Mouse (Mus musculus) hindbrain, postnatal 0 days (tissue): ENCODE data around the gene Slc18b1. TPM values are rescaled to one million over a fixed set of nuclear protein-coding genes. Genes with fewer than 3 reads are reported as not detected.

Source experiments
- ATAC-seq: fragments of 200-750 bp; cut with Nextera tagmentation; 2 replicates; pipeline ENCODE4 v1.8.0; 2017; ENCODE audit warnings: mild to moderate bottlenecking, moderate TSS enrichment, moderate library complexity
- DNase-seq: peaks from one replicate; pipeline ENCODE4 v3.0.0-alpha.2; 2015; ENCODE audit warnings: low spot score
- H3K27ac ChIP-seq: fragments of 300-500 bp; sonication (generic); 2 replicates; pipeline ENCODE4 v1.5.1; 2014; ENCODE audit warnings: mild to moderate bottlenecking
- H3K27me3 ChIP-seq: fragments of 300-500 bp; sonication (generic); 2 replicates; pipeline ENCODE4 v1.6.1; 2014; ENCODE audit warnings: low read length, mixed read lengths; ENCODE audit not compliant: insufficient read depth
- H3K36me3 ChIP-seq: fragments of 300-500 bp; sonication (generic); 2 replicates; pipeline ENCODE4 v1.6.1; 2014; ENCODE audit warnings: low read length, mixed read lengths; ENCODE audit not compliant: insufficient read depth
- H3K4me1 ChIP-seq: fragments of 300-500 bp; sonication (generic); 2 replicates; pipeline ENCODE4 v1.6.1; 2014; ENCODE audit warnings: antibody characterized with exemption, low read length, mixed read lengths; ENCODE audit not compliant: insufficient read depth
- H3K4me2 ChIP-seq: fragments of 300-500 bp; sonication (generic); 2 replicates; pipeline ENCODE4 v1.6.1; 2014; ENCODE audit warnings: low read depth, mild to moderate bottlenecking, low read length, moderate library complexity, mixed read lengths
- H3K4me3 ChIP-seq: fragments of 300-500 bp; sonication (generic); 2 replicates; pipeline ENCODE4 v1.5.1; 2014; ENCODE audit warnings: low read length
- H3K9ac ChIP-seq: fragments of 300-500 bp; sonication (generic); replicated peaks from 2 replicates; pipeline ENCODE4 v1.6.1; 2014; ENCODE audit warnings: mild to moderate bottlenecking, low read length, moderate library complexity, mixed read lengths
- H3K9me3 ChIP-seq: fragments of 300-500 bp; sonication (generic); 2 replicates; pipeline ENCODE4 v1.6.1; 2016; ENCODE audit warnings: low read length, mixed read lengths
- CTCF ChIP-seq: IDR thresholded peaks from 2 replicates; pipeline ENCODE4 v1.5.1; 2016; ENCODE audit warnings: antibody characterized with exemption, control low read depth, low read depth
- WGBS: fragments of 180-500 bp; shearing (Covaris S2); extraction: QIAGEN DNeasy Blood & Tissue Kit; methylation state at CpG from one replicate; pipeline ENCODE4 v1.1.7; 2014; 5-methylcytosine and 5-hydroxymethylcytosine counted together
- polyA plus RNA-seq: library from polyadenylated mRNA; unstranded; fragments of >200 nt; fragmentation: Nextera tagmentation; extraction: Ambion mirVana; gene quantifications from 2 replicates; pipeline ENCODE4 v1.2.1, GENCODE M21; 2015
- total RNA-seq: library from RNA; depleted of rRNA; stranded (reverse); fragments of >200 nt; gene quantifications from 2 replicates; pipeline ENCODE4 v1.2.3, GENCODE M21; 2014

The Slc18b1 gene
- total and polyA plus RNA-seq, 2 experiments from 2014 or later: 15.3 to 17.4 TPM

DNA sequence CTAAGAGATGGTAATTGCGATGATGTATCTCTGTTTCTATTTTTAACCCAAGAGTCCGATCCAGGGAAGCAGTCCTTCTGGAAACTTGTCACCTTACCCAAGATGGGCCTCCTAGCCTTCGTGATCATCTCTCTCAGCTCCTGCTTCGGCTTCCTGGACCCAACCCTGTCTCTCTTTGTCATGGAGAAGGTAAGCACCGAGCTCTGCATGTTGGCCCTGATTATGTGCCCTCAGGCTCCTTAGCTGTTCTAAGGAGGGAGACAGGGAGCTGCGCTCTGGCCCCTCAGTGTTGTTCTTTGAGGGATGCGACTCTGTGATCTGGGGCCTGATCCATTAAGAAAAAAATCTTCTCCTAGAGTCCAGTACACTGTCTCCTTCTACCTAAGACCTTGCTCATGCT is 19.5 kb downstream of the Slc18b1 start:
- no peak overlapping the region for H3K4me3 ChIP-seq
- no peak overlapping the region for H3K4me2 ChIP-seq
- WGBS: 93% methylated on average over 7 of the region's 7 CpGs
- no peaks in the 10 kb centered on the region for H3K4me1 ChIP-seq
- peaks cover 18% of the 10 kb centered on the region; the same call in 1 of the 2 replicates for H3K36me3 ChIP-seq
- ATAC-seq (no peak), DNase-seq (no peak)
- no peak overlapping the region for H3K9ac ChIP-seq
- no peaks in the 10 kb centered on the region for H3K9me3 ChIP-seq
- H3K27me3 ChIP-seq: no peaks in the 10 kb centered on the region
- H3K27ac ChIP-seq: no peak overlapping the region
- TF ChIP-seq CTCF: no peak

- peaks cover 26% of the 10 kb centered on the region; the same call in 1 of the 2 replicates for H3K36me3 ChIP-seq
- no peak overlapping the region for H3K27ac ChIP-seq
- no peak for TF ChIP-seq CTCF
- no peak overlapping the region for H3K9ac ChIP-seq
- no peaks in the 10 kb centered on the region for H3K9me3 ChIP-seq
- 83% methylated on average over 7 of the region's 7 CpGs for WGBS
- DNase-seq: no peak
- ATAC-seq: no peak
- H3K27me3 ChIP-seq: no peaks in the 10 kb centered on the region
- H3K4me1 ChIP-seq: no peaks in the 10 kb centered on the region
- no peak overlapping the region for H3K4me3 ChIP-seq
- no peak overlapping the region for H3K4me2 ChIP-seq
These were observed 29.7 kb downstream of the Slc18b1 start for GRCm38 (mm10) chr10:23826516-23826915.

GRCm38 (mm10) chr10:23836003-23836964 is 39.5 kb downstream of the Slc18b1 start:
- Histone ChIP-seq H3K4me3 (no peak overlapping the region), H3K27me3 (no peaks in the 10 kb centered on the region), H3K9ac (no peak overlapping the region), H3K27ac (no peak overlapping the region), H3K9me3 (no peaks in the 10 kb centered on the region), H3K4me1 (no peaks in the 10 kb centered on the region), H3K4me2 (no peak overlapping the region), H3K36me3 (no peaks in the 10 kb centered on the region)
- WGBS: 79% methylated on average over 9 of the region's 9 CpGs
- ATAC-seq (no peak), DNase-seq (no peak)
- no peak for TF ChIP-seq CTCF

GRCm38 (mm10) chr10:23837115-23837514 is 40.3 kb downstream of the Slc18b1 start:
- Histone ChIP-seq H3K4me3 (no peak overlapping the region), H3K9me3 (no peaks in the 10 kb centered on the region), H3K27ac (no peak overlapping the region), H3K9ac (no peak overlapping the region), H3K4me1 (no peaks in the 10 kb centered on the region), H3K27me3 (no peaks in the 10 kb centered on the region), H3K36me3 (no peaks in the 10 kb centered on the region), H3K4me2 (no peak overlapping the region)
- 84% methylated on average over 3 of the region's 3 CpGs for WGBS
- DNase-seq (no peak), ATAC-seq (no peak)
- no peak for TF ChIP-seq CTCF

GRCm38 (mm10) chr10:23838910-23839309 is 42.1 kb downstream of the Slc18b1 start:
- ATAC-seq (no peak), DNase-seq (no peak)
- no peaks in the 10 kb centered on the region for H3K27me3 ChIP-seq
- no peak overlapping the region for H3K4me3 ChIP-seq
- no peak overlapping the region for H3K9ac ChIP-seq
- 92% methylated on average over 3 of the region's 3 CpGs for WGBS
- H3K36me3 ChIP-seq: no peaks in the 10 kb centered on the region
- no peak overlapping the region for H3K4me2 ChIP-seq
- no peak for TF ChIP-seq CTCF
- H3K9me3 ChIP-seq: no peaks in the 10 kb centered on the region
- no peak overlapping the region for H3K27ac ChIP-seq
- no peaks in the 10 kb centered on the region for H3K4me1 ChIP-seq

GRCm38 (mm10) chr10:23839368-23839767 is 42.6 kb downstream of the Slc18b1 start:
- no peak for TF ChIP-seq CTCF
- Histone ChIP-seq H3K4me1 (no peaks in the 10 kb centered on the region), H3K9ac (no peak overlapping the region), H3K27ac (no peak overlapping the region), H3K36me3 (no peaks in the 10 kb centered on the region), H3K27me3 (no peaks in the 10 kb centered on the region), H3K4me2 (no peak overlapping the region), H3K4me3 (no peak overlapping the region), H3K9me3 (no peaks in the 10 kb centered on the region)
- 66% methylated on average over 9 of the region's 9 CpGs for WGBS
- DNase-seq (no peak), ATAC-seq (no peak)

DNA sequence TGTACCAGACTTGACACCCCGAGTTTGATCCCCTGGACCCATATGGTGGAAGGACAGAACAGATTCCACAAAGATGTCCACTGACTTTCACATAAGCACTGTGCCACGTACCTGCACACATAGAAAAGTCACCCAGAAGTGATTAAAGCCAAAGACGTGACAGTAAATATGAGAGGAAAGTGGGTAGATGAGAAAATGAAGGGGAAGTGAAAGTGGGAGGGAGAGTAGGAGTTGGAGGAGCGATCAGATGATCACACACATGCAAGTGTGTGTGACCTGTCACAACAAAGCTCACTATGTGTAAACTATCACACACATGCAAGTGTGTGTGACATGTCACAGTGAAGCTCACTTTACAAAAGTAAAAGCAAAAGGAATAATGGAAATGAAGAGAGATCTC is 43.7 kb downstream of the Slc18b1 start:
- ATAC-seq: no peak
- H3K9me3 ChIP-seq: no peaks in the 10 kb centered on the region
- no peak overlapping the region for H3K27ac ChIP-seq
- H3K27me3 ChIP-seq: no peaks in the 10 kb centered on the region
- H3K9ac ChIP-seq: no peak overlapping the region
- no peaks in the 10 kb centered on the region for H3K36me3 ChIP-seq
- H3K4me1 ChIP-seq: no peaks in the 10 kb centered on the region
- no peak overlapping the region for H3K4me2 ChIP-seq
- DNase-seq: no peak
- WGBS: 78% methylated on average over 4 of the region's 4 CpGs
- H3K4me3 ChIP-seq: no peak overlapping the region
- no peak for TF ChIP-seq CTCF
